Comparison of ENCODE assay signal across 16 mouse cellular contexts in the genomic region with DNA sequence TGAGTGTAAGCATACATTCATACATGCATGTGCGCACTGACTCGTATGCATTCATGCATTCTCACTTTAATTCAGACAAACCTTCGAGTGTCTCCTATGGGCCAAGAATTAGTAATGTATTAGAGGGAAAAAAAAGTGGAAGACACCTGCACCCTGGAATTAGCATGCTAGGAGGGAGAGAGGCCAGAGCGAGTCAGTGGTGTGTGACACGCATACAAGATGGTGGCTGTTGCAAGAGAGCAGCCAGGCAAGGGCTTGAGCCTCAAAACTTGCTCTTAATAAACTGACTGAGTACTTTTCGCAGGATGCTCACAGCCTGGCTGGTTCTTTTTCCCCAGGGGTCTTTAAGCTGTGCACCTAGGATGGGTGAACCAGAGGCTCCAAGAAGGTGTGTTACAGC.
A peak's percentile ranks its signal among the peaks of the same experiment; 100 is the strongest.
DNase-seq lines count a peak whose midpoint lies in the region; ATAC-seq lines count a peak whose summit lies in the region.
"Had no signal": no experiment of that assay in that cellular context is flagged by ENCODE, and none has a peak within 500 bp of the region (broad histone marks: within the 10 kb centered on the region; RNA-seq: fewer than 3 reads in every experiment).

No protein-coding gene starts in this region.

- H3K27ac ChIP-seq in liver, embryonic 12.5 days: no peak overlapping the region
- no peak overlapping the region for H3K27ac ChIP-seq in liver, embryonic 11.5 days (ENCODE audit: low read depth, low read length)
- peak overlapping the region; percentile 78 for H3K27ac ChIP-seq in kidney, embryonic 15.5 days

- no peak overlapping the region for H3K4me3 ChIP-seq in liver, embryonic 12.5 days
- H3K4me3 ChIP-seq in liver, embryonic 11.5 days (ENCODE audit: low read depth, low read length): no peak overlapping the region
- no peak overlapping the region for H3K4me3 ChIP-seq in kidney, embryonic 15.5 days (replicated peaks)
- H3K4me3 ChIP-seq: heart, embryonic 10.5 days; hindbrain, embryonic 10.5 days; limb, embryonic 13.5 days; liver, embryonic 15.5 days; myocyte had no signal

- no peaks in the 10 kb centered on the region for H3K9me3 ChIP-seq in liver, embryonic 12.5 days (replicated peaks)
- H3K9me3 ChIP-seq in liver, embryonic 11.5 days (ENCODE audit: control insufficient read depth, low read length): no peaks in the 10 kb centered on the region
- H3K9me3 ChIP-seq in kidney, embryonic 15.5 days (replicated peaks): 0 out of 2 replicates have a peak, but pooled peaks cover 1% of the 10 kb centered on the region
- H3K9me3 ChIP-seq: heart, embryonic 10.5 days; hindbrain, embryonic 10.5 days; limb, embryonic 13.5 days; liver, embryonic 15.5 days had no signal

- intact Hi-C loops in left cerebral cortex, postnatal 36 days (cut with DNase I): no loop called here

- H3K9ac ChIP-seq in liver, embryonic 12.5 days: no peak overlapping the region
- no peak overlapping the region for H3K9ac ChIP-seq in liver, embryonic 11.5 days (ENCODE audit: low read depth, low read length)
- no peak overlapping the region for H3K9ac ChIP-seq in kidney, embryonic 15.5 days
- H3K9ac ChIP-seq: limb, embryonic 13.5 days; liver, embryonic 15.5 days had no signal

- peaks cover 68% of the 10 kb centered on the region for H3K4me1 ChIP-seq in liver, embryonic 12.5 days
- H3K4me1 ChIP-seq in liver, embryonic 11.5 days (replicated peaks; ENCODE audit: control insufficient read depth, insufficient read depth, low read length): peaks cover 36% of the 10 kb centered on the region
- H3K4me1 ChIP-seq in kidney, embryonic 15.5 days: peaks cover 53% of the 10 kb centered on the region

- DNase-seq in liver, embryonic 11.5 days (ENCODE audit: low spot score): no peak
- peak; percentile 45 for DNase-seq in kidney, adult 18-20 months
- DNase-seq in kidney, postnatal 4 days: peak; percentile 33 to 63
- no peak for DNase-seq in left cerebral cortex, postnatal 36 days (ENCODE audit: low spot score in 2 of 2)
- DNase-seq: embryo, embryonic 11 days; spleen, adult 18-20 months; thymus, postnatal 25 days had no signal

- 85% methylated on average over 6 of the region's 6 CpGs for WGBS in liver, embryonic 12.5 days (ENCODE audit: insufficient replicate concordance)
- 91% methylated on average over 6 of the region's 6 CpGs for WGBS in liver, embryonic 11.5 days
- WGBS in kidney, embryonic 15.5 days: 76% methylated on average over 6 of the region's 6 CpGs

- ATAC-seq in liver, embryonic 12.5 days: no peak
- no peak for ATAC-seq in liver, embryonic 11.5 days (replicated peaks; ENCODE audit: low FRiP score)
- ATAC-seq in kidney, embryonic 15.5 days (replicated peaks; ENCODE audit: low FRiP score): peak; percentile 42; the same call in 1 of the 2 replicates
- no peak for ATAC-seq in monocyte, adult 5-6 weeks (replicated peaks; ENCODE audit: insufficient number of reproducible peaks, low FRiP score, low TSS enrichment, poor library complexity, severe bottlenecking)

- no peaks in the 10 kb centered on the region for H3K27me3 ChIP-seq in liver, embryonic 12.5 days (replicated peaks)
- no peaks in the 10 kb centered on the region for H3K27me3 ChIP-seq in liver, embryonic 11.5 days (replicated peaks; ENCODE audit: control insufficient read depth, insufficient read depth, low read length)
- no peaks in the 10 kb centered on the region for H3K27me3 ChIP-seq in kidney, embryonic 15.5 days
- H3K27me3 ChIP-seq: CH12.LX; limb, embryonic 13.5 days; liver, embryonic 15.5 days had no signal

- H3K36me3 ChIP-seq in liver, embryonic 12.5 days: peaks cover 2% of the 10 kb centered on the region; the same call in 1 of the 2 replicates
- no peaks in the 10 kb centered on the region for H3K36me3 ChIP-seq in liver, embryonic 11.5 days (ENCODE audit: control insufficient read depth, insufficient read depth, low read length)
- H3K36me3 ChIP-seq in kidney, embryonic 15.5 days: 0 out of 2 replicates have a peak, but pooled peaks cover under 1% of the 10 kb centered on the region
- H3K36me3 ChIP-seq: heart, embryonic 10.5 days; hindbrain, embryonic 10.5 days; liver, embryonic 15.5 days had no signal

- 0 out of 2 replicates have a peak overlapping the region, but pooled peaks have one; percentile 35 for H3K4me2 ChIP-seq in liver, embryonic 12.5 days
- H3K4me2 ChIP-seq in liver, embryonic 11.5 days: no peak overlapping the region
- H3K4me2 ChIP-seq in kidney, embryonic 15.5 days: no peak overlapping the region
- H3K4me2 ChIP-seq: limb, embryonic 13.5 days had no signal

Comparison
In these comparisons a context has a peak if more than half of its experiments do, and no peak if none do; other contexts are left out.
1. DNase-seq: peak in kidney, adult 18-20 months (single experiment) and kidney, postnatal 4 days (2 of 2); none in liver, embryonic 11.5 days (single experiment) and left cerebral cortex, postnatal 36 days (0 of 2).